Mouse (Mus musculus) liver, postnatal 0 days (tissue): ENCODE results near the gene Usmg5.

Experiments
- CTCF ChIP-seq: sonication (generic); IDR thresholded peaks from 2 replicates; pipeline ENCODE4 v1.5.1; 2016; ENCODE audit warnings: antibody characterized with exemption, low read depth
- EP300 ChIP-seq: IDR thresholded peaks from 2 replicates; pipeline ENCODE4 v1.6.1; 2016; ENCODE audit warnings: antibody characterized with exemption, low read depth, mild to moderate bottlenecking

DNA sequence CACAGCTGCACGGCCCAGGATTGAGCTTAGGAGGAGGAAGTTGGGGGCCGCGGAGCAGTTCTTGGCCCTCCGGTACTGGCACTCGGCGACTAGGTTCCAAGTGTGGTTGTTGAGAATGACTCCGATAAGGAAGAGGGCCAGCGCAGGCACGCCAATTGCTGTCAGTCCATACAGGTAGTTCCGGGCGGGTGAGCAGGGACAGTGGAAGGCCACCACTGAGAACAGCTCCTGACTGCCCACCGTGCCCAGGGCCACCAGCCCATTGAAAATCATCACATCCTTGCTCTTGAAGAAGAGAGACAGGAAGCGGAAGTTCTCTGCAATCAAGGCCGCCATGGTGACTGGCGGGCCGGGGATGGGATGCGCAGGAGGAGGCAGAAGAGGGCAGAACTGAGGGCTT, 45.1 kb upstream of the Usmg5 start:
- TF ChIP-seq EP300 (no peak), CTCF (no peak)
